Mouse (Mus musculus) frontal cortex, postnatal 25 days (tissue): ENCODE measurements around the gene Mfng.

Experiments
- DNase-seq, 2 experiments: peaks; one replicate each; pipeline ENCODE4 v3.0.0; 2022; ENCODE audit warnings: low spot score in 2 of 2

Mfng gene

DNA sequence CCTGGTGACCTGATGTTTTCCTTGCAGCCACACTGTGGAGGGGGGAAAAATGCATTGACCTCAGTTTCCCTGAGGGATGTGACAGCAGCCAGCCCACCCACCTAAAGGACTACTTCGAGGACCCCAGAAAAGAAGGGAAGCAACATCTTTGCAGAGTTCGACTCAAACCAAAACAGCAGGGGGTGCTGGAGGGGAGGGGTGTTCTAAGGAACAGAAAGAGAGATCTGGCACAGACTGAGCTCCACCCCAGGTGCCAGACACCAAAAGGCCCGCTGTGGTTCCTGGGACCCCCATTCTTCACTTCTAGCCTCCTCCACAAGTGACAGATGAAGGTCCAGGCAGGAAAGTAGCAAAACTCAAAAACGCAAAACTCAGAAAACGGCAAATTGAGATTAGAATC, 57.4 kb downstream of the Mfng start:
- no peak for DNase-seq

DNA sequence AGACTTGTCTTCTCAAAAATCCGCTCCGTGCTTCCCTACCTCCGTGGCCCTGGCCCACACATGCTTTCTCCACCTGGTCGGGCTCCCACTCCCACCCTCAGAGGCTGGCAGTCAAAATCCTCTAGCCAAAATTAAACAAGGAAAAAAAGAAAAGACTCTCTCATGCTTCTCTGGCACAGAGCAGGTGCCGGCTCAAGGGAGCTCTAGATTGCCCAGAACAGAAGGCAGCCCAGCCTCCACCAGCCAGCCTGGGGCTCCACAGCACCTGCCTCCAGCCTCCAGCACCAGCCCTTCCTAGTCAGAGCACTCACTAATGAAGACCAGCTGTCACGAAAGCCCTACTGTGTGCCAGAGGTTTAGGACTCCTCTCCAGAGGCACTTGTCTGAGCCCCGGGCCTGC, 59.5 kb downstream of the Mfng start:
- no peak for DNase-seq

DNA sequence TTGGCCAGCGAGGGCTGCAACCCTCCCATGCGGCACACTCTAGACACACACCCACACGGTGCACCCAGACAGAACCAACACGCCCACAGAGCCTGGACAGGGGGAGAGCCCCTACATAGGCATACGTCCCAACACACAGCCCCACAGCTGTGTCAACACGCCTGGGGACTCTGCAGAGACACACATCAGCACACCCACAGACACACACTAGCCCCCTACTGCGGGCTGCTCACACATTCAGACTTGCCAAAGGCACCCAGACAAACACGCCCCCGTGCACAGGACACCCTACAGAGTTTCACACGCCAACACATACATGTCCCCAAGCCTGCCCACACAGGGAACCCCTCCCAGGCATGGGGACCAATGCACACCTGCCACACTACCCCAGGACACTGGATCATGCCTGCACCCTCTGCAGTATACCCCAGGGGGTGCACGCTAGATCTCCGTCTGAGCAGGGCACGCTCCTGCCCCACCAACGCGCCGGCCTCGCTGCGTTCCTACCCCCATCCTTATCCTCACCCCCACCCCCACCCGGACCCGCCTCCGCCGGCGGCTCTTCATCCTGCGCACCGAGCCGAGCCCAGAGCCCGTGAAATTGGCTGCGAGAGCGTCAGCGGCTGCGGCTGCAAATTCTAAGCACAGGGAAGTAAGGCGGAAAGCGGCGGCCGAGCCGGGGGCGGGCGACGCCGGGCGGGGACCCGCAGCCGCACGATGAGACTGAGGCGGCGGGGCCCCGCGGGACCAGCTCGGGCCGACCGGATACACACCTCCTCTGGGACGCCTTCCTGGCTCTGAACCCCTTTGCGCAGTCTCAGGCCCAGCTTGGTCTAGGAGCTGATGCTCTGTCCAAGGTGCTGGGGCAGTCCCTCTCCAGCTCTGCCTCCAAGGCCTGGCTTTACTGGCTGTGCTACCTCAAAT, 60.7 kb downstream of the Mfng start:
- peak in 1 of 2 experiments; percentile 53 for DNase-seq

DNA sequence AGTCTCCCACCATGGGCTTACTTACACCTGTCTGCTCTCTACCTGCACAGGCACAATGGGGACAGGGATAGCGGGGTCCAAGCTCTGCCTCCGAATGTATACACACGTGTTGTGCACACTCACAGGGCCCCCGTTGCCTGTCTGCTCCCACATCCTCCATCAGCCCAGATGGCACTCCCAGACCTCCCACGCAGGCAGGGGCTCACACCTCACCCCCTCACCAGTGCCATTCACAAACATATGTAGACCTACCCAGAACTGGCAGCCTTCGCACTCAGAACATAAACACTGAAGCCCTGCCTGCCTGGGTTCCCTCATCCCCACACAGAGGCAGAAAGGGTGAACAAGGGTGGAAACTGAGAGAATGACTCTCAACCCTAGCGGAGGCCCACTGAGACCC, 61.3 kb downstream of the Mfng start:
- DNase-seq = peak in 1 of 2 experiments; percentile 71

DNA sequence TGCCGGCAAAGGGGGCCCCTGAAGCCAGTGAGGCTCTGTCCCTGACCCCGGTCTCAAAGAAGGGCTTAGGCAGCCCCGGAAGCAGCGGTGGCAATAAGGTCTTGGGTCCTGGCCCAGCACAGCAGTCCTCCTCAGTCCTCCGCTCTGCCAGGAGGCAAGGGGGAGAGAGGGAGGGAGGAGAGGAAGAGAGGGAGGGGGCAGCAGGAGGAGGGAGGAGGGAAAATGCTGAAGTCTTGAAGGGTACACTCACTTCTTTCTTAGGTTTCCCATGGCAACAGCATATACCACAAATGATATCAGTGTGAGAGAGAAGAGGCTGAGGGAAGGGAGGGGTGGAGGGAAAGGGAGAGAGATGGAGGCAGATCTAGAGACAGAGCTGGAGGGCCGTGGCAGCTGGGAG, 62.6 kb downstream of the Mfng start:
- no peak for DNase-seq

DNA sequence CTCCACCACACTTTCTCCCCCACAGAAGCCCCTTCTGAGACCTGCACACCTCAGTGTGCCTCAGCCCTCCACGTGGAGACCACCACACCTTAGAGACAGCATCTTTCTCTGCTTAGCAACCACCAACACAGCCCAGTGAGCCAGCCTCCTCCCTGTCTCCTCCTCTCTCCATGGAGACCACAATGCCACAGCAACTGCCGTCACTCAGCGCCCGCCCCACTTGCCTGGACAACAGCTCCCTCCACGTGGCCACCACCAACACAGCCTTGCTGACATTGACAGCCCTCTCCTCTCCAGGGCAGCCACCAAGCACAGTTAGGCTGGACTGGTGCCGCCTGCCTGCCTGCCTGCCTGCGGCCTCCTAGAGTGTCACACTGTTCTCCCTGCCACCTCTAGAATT, 63.5 kb downstream of the Mfng start:
- DNase-seq = no peak

DNA sequence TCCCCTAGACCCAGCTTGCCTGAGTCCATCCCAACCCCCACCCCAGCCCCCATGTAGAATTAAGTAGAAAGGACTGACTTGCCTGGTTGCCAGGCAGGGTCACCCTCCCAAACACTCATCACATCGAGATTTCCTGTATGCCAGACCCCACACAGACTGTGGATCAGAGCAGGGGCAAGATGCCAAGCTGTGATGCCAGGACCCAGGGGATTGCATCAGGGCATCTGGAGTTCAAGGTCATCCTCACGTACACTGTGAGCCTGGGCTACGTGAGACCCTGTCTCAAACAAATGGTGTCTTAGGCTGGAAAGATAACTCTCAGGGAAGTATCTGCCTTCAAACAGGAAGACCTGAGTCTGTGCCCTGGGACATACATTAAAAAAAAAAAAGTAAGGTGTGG, 66.6 kb downstream of the Mfng start:
- no peak for DNase-seq
